Mouse (Mus musculus) adrenal gland, postnatal 14 days (tissue): ENCODE data around the gene AI837181. TPM values are rescaled to one million over a fixed set of nuclear protein-coding genes. Genes with fewer than 3 reads are reported as not detected.

Experiments used
- DNase-seq: peaks from one replicate; pipeline ENCODE4 v3.0.0; 2021; ENCODE audit warnings: mixed read lengths
- total RNA-seq: library from RNA; stranded (reverse); gene quantifications from 2 replicates; pipeline ENCODE4 v1.2.3, GENCODE M21; 2021

Gene AI837181
- total RNA-seq, 1 experiment from 2014 or later = 36.8 TPM

DNA sequence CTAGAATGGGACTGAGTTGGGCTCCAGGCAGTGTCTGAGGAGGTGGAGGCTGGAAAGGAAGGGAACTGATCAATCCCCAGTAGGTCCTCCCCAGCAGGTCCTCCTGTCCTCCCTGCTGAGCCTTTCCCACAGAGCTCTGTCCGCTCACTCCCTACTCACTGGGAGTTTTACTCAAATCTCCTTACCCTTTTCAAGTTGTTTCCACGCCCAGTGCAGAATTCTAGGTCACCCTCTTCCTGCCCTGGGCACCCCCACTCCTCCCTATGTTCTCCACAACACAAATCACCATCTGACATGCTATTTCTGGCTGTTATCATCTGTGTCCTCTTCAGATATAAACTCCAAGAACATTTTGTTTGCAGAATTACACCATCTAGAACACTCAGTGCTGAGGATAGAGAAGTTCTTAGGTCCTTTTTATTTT, 10.4 kb upstream of the AI837181 start:
- peak; percentile 63 for DNase-seq

DNA sequence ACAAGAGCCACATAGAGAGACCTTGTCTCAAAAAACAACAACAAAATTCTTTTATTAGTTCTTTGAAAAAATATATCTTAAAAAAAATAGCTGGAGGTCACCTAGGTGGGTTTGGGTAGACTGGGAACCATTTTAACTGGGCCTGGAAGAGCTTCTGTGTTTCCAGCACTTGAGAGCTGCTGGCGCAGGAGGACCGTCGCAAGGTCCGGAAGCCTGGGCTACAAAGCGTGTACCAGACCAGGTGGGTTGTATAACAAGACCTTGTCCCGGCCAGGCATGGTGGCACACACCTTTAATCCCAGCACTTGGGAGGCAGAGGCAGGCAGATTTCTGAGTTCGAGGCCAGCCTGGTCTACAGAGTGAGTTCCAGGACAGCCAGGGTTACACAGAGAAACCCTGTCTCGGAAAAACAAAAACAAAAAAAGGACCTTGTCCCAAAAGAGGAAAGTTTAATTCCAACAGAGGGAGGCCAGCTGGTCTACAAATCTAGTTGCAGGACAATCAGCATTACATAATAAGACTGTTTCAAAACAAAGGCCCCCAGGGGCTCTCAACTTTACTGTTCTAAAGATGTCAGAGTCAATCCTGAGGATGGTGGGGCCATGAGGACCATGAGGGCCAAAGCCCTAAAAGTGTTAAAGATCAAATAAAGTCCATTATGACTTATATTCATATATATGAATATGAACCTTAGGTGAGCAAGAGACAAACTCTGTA, 6.0 kb upstream of the AI837181 start:
- DNase-seq = no peak

DNA sequence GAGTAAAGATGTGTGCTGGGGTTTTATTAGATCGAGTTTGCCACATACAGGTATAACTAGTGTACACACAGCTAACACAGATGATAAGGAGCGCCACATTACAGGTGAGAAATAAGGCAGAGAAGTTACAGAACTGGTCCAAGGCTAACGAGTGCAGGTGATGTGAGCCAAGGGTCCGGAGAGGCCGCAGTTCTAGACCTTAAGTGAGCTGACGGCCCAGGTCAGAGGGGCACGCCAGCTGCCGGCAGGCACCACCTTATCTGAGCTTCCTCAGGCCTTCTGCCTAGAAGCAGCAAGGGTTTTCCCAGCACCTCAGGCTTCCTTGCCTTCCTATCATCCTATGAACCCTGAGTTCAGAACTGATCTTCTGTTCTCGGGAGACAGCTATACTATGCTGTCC, 5.3 kb upstream of the AI837181 start:
- no peak for DNase-seq

DNA sequence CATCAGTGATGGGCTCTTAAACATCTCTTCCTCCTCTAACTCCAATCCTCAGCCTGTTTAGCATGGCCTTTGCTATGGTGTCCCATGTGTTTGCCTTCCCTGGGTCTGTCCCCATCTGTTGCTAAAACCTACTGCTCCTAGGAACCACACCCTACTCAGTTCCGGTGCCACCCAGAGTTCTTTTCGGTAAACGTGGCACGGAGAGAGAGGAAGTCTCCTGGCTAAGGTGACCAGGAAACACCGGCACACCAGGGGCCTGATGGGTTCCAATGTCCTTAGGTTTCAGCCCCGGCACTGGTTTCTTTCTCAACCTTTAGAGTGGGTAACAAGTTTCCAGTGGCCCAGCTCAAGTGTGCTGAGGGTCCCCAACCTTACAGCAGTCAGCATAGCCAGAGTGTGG, 4.4 kb upstream of the AI837181 start:
- no peak for DNase-seq

DNA sequence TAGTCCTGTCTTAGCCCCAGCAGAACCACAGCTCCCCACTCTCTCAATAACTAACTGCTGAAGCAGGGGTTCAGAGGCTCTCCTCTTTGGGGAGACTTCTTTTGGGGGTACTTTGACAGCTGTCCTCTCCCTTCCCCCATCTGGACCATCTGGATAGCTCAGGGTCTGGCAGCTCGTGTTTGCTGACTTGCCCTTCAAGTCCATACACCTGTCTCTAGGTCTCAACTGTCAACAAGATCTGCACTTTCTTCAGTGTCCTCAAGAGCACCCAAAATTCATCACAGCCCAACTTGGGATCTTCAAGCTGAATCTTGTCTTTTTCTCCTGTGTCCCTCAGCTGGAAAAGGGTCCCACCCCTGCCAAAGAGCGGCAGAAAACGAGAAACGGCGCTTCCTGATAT, 3.2 kb upstream of the AI837181 start:
- no peak for DNase-seq

DNA sequence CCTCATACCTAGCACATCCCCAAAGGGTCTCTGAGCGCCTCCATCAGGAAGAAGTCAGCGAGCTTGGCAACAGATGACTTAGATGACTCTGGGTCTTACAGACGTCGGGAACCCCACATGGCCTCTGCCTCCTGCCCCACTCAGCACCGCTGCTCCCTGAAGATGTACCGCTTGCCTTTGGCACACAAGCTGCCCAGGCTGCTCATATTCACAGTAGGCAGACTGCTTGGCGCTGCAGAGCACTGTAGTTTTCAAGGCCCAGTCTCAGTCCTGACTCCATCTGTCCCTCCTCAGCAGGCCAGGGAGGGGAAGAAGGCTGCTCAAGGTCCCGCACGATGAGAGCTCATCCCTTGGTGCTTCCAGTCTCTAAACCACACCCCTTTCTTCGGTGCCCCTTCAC, 2.7 kb upstream of the AI837181 start:
- DNase-seq = peak; percentile 38

DNA sequence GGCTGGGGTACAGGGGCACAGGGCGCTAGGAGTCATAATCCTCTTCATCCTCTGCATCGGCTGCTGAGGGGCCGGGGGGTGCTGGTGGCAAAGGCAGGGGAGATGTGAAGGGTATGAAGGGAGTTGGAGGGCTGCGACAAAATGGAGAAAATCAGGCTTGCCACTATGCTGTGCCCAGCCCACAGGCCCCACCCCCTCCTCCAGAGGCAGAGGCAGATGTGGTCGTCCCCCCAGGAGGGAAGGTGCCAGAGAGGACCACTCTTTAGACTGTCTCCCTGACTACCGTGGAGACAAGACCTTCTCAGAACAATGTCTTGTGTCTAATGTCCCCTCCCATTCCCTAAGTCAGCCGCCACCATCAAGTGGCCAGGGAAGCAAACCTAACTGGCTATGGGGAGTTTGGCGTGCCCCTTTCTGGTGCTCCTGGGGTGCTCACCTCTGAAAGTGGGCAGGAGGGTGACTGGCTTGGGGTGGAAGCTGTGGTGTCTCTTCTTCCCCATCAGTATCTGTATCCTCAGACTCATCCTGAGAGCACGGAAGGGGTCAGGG, 2.0 kb upstream of the AI837181 start:
- DNase-seq = no peak

DNA sequence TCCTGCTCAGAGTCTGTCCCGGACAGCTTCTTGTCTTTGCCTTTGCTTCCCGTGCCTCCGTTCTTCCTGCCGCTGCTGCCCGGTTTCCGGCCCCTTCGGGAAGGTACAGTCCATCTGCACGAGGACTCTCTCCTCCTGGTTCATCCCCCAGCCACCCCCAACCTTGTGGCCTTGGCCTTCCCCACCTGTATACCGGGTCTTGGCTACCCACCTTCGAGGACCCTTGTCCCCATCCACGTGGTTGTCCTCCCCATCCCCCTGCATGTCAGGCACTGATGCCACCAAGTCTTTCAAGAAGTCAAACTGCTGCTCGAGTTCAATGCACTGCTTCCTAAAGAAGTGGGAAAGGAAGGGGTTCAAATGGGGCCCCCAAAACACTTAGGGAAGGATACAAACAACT, 1.4 kb upstream of the AI837181 start:
- peak; percentile 21 for DNase-seq

DNA sequence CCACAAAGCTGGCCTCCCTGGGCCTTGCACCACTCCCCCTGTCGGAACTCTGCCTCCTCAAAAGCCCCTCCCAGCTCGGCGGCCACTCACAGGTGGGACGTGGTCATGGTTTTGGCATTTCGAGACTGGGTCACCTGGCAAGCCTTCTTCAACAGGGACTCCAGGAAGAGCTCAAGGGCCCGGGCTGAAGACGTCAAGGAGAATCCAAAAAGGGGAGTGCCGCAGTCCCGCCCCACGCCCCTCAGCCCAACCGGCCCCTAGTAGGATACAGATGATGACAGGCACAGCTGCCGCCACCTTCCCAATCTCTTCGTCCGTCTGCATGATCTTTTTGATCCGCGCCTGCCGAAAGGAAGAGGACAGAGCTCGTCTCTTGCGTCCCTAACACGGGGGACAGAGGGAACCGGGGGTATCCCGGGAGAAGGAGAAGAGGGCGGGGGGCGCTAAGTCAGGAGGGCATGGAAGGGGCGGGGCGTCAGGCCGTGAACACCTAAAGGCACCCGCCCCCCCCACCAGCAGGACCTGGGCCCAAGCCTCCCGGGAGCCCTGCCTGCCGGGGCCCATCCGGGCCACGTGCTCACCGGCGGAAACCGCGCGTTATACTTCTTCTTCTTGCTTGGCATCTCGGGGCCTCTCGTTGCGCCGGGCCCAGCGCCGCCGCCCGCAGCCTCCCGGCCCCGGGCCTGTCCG, 707 bp upstream of the AI837181 start:
- DNase-seq = peak; percentile 86

DNA sequence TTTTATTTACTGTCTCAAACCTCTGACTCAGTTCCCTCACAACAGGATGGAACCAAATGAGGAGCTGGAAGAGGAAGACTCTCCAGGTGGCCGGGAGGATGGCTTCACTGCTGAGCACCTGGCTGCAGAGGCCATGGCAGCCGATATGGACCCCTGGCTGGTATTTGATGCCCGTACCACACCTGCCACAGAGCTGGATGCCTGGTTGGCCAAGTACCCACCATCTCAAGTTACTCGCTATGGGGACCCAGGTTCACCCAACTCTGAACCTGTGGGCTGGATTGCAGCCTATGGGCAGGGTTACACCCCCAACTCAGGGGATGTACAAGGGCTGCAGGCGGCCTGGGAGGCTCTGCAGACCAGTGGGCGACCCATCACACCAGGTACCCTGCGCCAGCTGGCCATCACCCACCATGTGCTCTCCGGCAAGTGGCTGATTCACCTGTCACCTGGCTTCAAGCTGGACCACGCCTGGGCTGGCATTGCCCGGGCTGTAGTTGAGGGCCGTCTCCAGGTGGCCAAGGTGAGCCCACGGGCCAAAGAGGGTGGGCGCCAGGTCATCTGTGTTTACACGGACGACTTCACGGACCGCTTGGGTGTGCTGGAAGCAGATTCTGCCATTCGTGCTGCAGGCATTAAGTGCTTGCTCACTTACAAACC, 1.1 kb downstream of the AI837181 start:
- DNase-seq = no peak

DNA sequence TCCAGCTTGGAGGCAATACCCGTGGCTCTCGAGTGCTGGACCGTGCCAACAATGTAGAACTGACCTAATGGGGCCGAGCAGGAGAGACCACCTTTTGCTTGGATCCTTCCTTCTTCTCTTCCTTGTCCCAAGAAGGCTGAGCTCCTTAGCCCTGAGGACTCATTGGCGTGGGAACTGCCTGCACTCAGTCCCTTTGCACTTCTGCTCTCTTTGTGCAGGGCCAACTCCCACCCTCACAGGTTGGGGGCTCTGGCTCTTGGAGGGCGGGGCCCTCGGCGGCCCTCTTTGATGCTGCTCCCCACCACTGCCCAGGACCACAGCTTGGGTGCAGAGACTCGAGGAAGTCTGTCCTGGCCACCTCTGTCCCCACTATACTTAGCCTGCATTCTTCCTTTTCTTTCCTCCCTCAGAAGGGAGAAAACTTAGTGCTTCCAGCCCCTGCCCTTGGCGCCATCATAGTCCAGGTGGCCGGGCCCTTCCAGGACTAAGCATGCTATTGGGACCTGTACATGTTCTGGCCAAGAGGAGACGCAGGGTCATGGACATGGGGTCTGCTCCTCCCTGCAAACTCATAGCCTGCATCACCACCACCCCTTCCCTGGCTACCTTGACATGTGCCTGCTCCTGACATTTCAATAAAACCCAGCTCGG, 1.8 kb downstream of the AI837181 start:
- no peak for DNase-seq

DNA sequence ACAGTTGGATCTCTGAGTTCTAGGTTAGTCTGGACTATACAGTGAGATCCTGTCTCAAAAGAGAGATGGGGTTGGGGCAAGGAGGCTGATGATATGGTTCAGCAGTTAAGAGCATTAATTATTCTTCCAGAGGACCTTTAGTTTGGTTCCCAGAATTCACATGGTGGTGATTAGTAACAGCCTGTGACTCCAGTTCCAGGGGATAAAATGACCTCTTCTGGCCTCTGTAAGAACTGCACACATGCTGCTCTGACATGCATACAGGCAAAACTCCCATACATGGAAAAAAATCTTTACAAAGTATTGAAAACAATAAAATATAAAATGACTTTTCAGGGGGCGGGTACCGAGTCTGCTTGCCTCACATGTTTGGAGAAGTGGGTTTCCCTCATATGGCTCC, 3.1 kb downstream of the AI837181 start:
- peak; percentile 63 for DNase-seq

DNA sequence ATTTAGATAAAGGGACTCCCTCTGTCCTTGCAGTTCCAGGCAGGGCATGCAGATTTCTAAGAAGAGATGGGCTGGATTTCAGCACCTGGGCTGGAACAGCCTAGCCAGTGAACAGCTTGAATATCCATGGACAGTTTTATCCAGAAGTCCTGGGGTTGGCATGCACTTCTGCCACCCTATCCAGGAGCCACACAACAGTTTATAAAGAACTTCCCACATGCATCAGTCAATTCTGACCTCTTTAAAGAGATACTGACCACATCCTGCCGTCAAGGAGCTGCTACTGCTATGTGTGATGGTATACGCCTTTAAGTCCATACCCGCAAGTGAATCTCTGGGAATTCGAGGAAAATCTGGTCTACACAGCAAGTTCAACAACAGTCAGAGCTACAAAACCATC, 4.3 kb downstream of the AI837181 start:
- DNase-seq = no peak

DNA sequence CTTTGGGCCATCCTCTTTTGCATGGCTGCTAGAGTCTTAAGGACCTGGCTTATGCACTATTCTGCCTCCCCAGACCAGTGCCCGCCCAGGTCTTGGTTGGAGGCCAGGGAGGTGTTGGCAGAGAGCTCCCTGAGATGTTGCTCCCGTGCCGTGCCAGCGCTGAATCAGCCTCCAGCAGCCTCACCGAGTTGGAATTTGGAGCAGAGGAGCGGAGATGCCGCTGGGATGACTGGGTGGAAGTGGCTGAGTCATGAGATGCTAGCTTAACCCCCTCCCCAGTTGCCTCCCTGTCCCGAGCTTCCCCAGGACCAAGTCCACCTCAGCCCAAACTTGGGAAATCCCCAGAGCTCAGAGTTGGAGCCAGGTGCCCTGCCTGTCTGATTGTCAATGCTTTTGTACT, 4.9 kb downstream of the AI837181 start:
- DNase-seq = peak; percentile 91

DNA sequence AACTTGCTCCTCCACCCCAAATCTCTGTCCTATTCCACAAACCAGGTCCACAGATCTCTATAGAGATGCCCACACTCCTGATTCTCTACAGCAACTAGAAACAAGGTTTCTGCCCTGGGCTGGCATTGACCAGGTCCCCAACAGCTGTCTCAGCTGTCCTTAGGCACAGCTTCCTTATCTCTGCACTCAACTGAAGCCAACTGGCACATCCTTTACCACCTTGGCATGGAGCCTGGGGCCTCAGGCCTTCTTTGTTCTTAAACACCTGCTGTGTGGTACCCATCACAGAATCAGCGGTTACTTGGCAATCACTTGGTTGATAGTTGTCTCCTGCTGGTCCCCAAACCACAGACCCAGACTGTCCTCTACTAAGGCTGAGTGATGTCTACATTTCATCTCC, 5.5 kb downstream of the AI837181 start:
- peak; percentile 54 for DNase-seq

DNA sequence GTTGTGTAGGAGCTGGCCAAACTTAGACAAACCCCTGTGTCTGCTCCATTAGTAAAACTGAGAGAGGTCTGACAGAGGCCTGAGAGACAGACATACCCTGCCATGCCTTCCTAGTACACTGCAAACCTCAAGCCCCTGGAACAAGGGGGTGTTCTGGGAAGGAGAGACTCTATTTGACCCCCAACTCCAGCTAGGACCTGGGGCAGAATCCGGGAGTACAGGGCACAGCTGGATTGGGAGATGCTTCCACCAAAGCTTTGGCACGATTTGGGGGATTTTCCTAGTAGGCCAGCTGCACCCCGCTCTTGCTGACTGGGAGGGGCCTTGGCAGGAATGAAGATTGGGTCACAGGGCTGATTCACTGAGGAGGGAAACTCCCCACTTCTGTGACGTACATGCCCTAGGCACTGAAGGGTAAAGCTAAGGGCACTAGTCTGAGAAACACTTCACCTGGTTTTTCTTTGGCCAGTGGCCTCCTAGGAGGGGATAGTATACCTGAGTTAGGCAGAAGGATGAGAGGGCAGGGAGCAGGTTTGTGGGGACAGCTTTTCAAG, 7.0 kb downstream of the AI837181 start:
- peak; percentile 53 for DNase-seq

DNA sequence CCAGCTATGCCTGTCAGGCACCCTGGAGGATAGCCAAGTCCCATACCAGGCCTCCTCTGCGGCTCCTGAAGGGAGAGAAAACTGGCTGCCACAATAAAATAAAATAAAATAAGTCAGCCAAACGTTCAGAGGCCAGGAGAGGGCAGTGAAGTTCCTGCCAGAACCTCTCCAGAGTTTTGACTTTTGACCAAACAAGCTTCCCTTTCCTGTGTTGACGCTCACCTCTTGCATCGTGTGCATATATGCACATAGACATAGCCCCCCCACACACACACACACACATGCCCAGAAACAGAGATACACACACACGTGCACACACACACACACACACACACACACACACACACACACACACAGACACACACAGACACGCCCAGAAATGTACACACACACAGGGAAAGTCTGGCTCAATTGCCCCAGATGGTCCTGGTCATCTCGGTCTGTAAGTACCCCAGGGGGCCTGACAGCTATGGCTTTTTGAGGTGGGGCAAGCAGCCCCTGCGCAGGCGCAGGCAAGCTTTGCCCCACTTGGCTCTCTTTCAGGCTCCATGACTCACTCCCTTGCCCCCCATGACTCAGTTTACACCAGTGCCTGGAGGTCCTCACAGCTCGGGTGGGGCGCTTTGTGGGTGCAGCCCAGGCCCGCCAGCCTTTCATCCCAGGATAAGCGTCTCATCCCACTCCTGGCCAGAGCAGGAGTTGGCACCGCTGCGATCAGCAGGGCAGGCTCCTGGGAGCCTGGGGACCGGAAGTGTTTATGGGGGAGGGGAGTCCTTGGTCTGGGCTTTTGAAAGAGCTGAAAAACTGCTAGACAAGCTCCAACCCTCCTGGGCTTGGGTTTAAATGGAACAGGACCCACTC, 8.3 kb downstream of the AI837181 start:
- DNase-seq = peak; percentile 84

DNA sequence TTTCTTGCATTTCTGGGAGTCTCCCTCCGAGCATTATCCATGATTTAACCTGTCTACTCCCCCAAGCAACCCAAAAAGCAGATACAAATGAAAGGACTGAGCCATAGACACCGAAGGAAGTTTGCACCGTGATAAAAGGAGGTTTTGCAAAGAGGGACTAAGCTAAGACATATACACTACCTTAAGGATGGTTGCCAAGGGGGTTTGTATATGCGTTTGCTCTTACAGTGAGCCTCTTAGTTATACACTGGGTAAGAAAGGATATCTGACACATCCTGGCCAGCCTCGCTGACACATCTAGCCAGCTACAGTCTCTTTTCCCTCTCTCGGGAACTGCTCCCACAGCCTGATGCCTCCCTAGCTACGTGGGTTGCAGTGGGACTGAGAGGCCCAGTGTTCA, 9.0 kb downstream of the AI837181 start:
- DNase-seq = no peak

DNA sequence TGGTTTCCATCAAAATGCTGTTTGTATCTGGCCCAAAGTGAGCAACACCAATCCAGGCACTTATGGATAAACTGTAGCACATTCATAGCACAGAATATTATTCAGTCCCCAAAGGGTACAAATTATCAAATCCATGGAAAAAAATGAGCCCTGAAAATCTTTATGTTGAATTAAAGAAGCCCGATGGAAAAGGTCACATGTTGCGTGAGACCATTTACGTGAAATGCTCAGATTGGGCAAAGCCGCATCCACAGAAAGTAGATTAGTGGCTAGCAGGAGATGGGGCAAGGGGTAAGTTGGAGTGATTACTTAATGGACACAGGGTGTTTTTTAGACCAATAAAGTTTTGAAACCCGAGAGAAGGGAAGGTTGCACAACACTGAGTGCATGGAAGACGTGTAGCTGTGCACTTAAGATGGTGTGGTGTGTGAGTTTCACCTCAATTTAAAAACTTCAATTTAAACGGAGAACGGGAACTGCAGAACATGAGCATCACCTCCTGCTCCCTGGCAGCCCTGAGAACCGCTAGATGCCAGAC, 19.5 kb downstream of the AI837181 start:
- no peak for DNase-seq

DNA sequence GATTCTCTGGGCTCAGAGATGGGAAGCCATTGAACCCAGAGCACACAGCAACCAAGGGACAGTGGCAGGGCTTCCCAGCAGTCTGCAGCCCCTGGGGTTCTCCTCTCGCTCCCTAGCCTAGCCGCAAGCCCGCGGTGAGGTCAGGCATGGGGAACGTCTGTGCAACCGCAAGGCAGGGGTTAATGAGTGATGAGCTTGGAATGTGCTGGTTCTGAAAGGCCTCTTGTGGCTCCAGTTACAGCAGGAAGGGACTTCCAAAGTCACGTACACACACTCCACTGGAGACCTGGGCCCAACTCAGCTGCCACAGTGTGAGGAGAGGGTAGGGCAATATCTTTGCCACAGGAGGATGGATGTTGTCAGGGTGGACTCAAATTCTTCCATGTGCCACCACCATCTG, 20.0 kb downstream of the AI837181 start:
- DNase-seq = no peak

DNA sequence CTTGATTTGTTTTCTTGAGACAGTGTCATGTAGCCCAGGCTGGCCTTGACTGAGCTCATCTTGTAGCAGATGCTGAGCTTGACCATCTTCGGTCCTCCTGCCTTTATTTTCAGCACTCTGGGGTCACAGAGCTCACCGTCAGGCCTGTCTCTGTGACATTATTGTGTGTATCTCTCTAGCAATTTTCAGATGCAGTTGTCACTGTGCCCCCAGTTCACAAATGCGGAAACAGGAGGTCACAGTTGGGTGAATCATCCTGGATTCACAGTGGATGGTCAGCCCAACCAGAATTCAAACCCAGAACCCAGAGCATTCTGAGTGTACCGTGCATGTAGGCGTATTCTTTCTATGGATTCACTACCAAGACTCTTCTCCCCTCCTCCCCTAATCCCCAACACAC, 20.8 kb downstream of the AI837181 start:
- no peak for DNase-seq
